Mouse (Mus musculus) small intestine, adult 2 months (tissue): ENCODE measurements at regions not wholly inside any gene's neighbourhood (a gene's known extent, or its start where the extent isn't known, plus 50 kb on each side); places are given as distances from the start of the nearest gene placed in this dataset.

Experiments used
- CTCF ChIP-seq: fragments of 200-500 bp; IDR thresholded peaks from 2 replicates; pipeline ENCODE4 v1.5.1; 2012; ENCODE audit warnings: low read depth, mild to moderate bottlenecking, control low read depth, inconsistent platforms, low read length, moderate library complexity, mixed read lengths; ENCODE audit not compliant: insufficient replicate concordance, insufficient read length; ENCODE audit errors: extremely low read depth
- POLR2A ChIP-seq: fragments of 200-500 bp; IDR thresholded peaks from 2 replicates; pipeline ENCODE4 v1.6.1; 2012; ENCODE audit warnings: low read depth, mild to moderate bottlenecking, control low read depth, inconsistent platforms, low read length, moderate library complexity

- TF ChIP-seq POLR2A (no peak), CTCF (no peak)
These were observed 68.5 kb upstream of the Adam6b start for GRCm38 (mm10) chr12:113420721-113421305.
